Mouse (Mus musculus) CH12.LX (cell line): ENCODE data around the gene Rfxap.

Experiments used
- JUND ChIP-seq: conservative IDR thresholded peaks from 2 replicates; pipeline ENCODE4 v1.6.1; 2011; ENCODE audit warnings: low read depth, low read length, improper control_type of control experiment
- MEF2A ChIP-seq: IDR thresholded peaks from 2 replicates; pipeline ENCODE4 v1.6.1; 2014; ENCODE audit warnings: low read depth, mild to moderate bottlenecking, inconsistent platforms, low read length, improper control_type of control experiment, borderline replicate concordance
- ZKSCAN1 ChIP-seq: IDR thresholded peaks from 2 replicates; pipeline ENCODE4 v1.6.1; 2012; ENCODE audit warnings: low read depth, inconsistent platforms, low read length, improper control_type of control experiment, borderline replicate concordance

DNA sequence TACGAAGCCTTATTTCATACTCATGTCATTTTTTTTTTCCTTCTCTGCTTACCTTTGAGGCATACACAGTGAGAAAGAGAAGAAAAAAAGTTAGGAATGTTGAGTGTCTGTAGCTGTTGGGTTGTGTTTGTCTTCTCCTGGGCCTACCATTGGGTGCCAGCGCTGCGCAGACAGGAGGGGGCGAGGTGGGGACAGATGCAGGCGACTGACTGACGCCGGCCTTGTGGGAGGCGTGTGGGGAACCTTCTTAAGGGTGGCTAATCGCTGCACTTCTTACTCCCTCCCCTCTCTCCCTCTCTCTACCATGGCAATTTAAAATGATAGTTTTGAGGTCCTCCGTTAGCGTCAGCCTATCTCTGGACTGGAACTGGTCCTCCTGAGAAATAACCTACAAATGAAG lies 51.5 kb downstream of the Rfxap start:
- TF ChIP-seq JUND (no peak), ZKSCAN1 (no peak), MEF2A (no peak)
